Mouse (Mus musculus): Measurements from ENCODE around the gene Gja4.

DNA sequence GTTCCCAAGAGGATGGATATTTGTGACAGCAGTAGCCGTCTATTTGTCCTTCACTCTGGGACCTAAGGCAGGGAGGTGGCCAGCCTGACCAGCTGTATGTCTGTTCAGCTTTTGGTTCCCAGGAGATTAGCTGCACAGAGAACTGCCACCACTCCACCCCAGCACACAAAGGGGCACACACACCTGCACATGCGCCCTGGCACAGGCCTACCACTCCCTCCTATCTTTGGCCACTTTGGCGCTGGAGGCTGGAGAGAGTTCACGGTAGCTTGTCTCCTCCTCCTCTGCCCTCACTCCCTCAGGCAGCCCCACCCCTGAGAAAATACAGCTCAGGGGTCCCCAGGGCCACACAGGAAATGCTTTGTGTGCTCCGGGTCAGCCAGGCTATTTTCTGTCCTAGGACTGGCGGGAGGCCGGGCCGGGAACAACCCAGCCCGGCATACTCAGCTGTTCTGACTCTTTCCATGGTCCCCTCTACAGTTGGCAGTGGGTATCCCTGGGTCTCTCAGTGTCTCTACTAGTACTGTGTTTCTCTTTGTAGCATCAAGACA lies 35.3 kb downstream of the Gja4 start:
- TF ChIP-seq ZNF384 (IDR thresholded peaks at IDR 0.05; ENCODE audit: low read depth, low read length): no peak
- TF ChIP-seq ZC3H11A (IDR thresholded peaks at IDR 0.05; ENCODE audit: borderline replicate concordance, low read depth, low read length): no peak
- TF ChIP-seq MAFK (IDR thresholded peaks at IDR 0.05; ENCODE audit: insufficient read depth, low read depth, low read length): no peak

Measured in ES-E14 (cell line).